Mouse (Mus musculus): Measurements from ENCODE around the gene Gsta3.
A peak's percentile ranks its signal among the peaks of the same experiment; 100 is the strongest.
"Not testable (repeated sequence)": the region's sequence is repeated elsewhere in the genome, so short reads cannot be mapped to it uniquely, and the experiment has no call there.

The Gsta3 gene

GRCm38 (mm10) chr1:21253856-21254255, 13.5 kb downstream of the Gsta3 start:
- DNase-seq (ENCODE audit: low spot score), result no peak

GRCm38 (mm10) chr1:21255625-21256345, 15.4 kb downstream of the Gsta3 start:
- no peak for DNase-seq (ENCODE audit: low spot score)

- DNase-seq (ENCODE audit: low spot score), result no peak
Measured at GRCm38 (mm10) chr1:21256391-21256790, 16.0 kb downstream of the Gsta3 start.

GRCm38 (mm10) chr1:21256871-21257270, 16.5 kb downstream of the Gsta3 start:
- no peak for DNase-seq (ENCODE audit: low spot score)

- DNase-seq (ENCODE audit: low spot score), result not testable (repeated sequence)
Measured at GRCm38 (mm10) chr1:21259981-21260380, 19.6 kb downstream of the Gsta3 start.

- no peak for DNase-seq (ENCODE audit: low spot score)
Measured at GRCm38 (mm10) chr1:21262401-21262800, 22.0 kb downstream of the Gsta3 start.

GRCm38 (mm10) chr1:21263986-21264385, 23.6 kb downstream of the Gsta3 start:
- DNase-seq (ENCODE audit: low spot score), result no peak

- DNase-seq (ENCODE audit: low spot score), result no peak
Measured at GRCm38 (mm10) chr1:21264747-21265146, 24.4 kb downstream of the Gsta3 start.

GRCm38 (mm10) chr1:21266766-21267165, 26.4 kb downstream of the Gsta3 start:
- DNase-seq (ENCODE audit: low spot score), result no peak

- DNase-seq (ENCODE audit: low spot score), result not testable (repeated sequence)
Measured at GRCm38 (mm10) chr1:21267466-21267865, 27.1 kb downstream of the Gsta3 start.

GRCm38 (mm10) chr1:21271343-21272055, 31.1 kb downstream of the Gsta3 start:
- DNase-seq (ENCODE audit: low spot score), result peak; percentile 22

- DNase-seq (ENCODE audit: low spot score), result no peak
Measured at GRCm38 (mm10) chr1:21272056-21272431, 31.7 kb downstream of the Gsta3 start.

- DNase-seq (ENCODE audit: low spot score), result no peak
Measured at GRCm38 (mm10) chr1:21273091-21273490, 32.7 kb downstream of the Gsta3 start.

- no peak for DNase-seq (ENCODE audit: low spot score)
Measured at GRCm38 (mm10) chr1:21274437-21275040, 34.1 kb downstream of the Gsta3 start.

- not testable (repeated sequence) for DNase-seq (ENCODE audit: low spot score)
Measured at GRCm38 (mm10) chr1:21275366-21275765, 35.0 kb downstream of the Gsta3 start.

GRCm38 (mm10) chr1:21276158-21276557, 35.8 kb downstream of the Gsta3 start:
- DNase-seq (ENCODE audit: low spot score), result not testable (repeated sequence)

- no peak for DNase-seq (ENCODE audit: low spot score)
Measured at GRCm38 (mm10) chr1:21280306-21280705, 39.9 kb downstream of the Gsta3 start.

- not testable (repeated sequence) for DNase-seq (ENCODE audit: low spot score)
Measured at GRCm38 (mm10) chr1:21284644-21285043, 44.3 kb downstream of the Gsta3 start.

GRCm38 (mm10) chr1:21291394-21291793, 51.0 kb downstream of the Gsta3 start:
- no peak for DNase-seq (ENCODE audit: low spot score)

- no peak for DNase-seq (ENCODE audit: low spot score)
Measured at GRCm38 (mm10) chr1:21292590-21292989, 52.2 kb downstream of the Gsta3 start.

- no peak for DNase-seq (ENCODE audit: low spot score)
Measured at GRCm38 (mm10) chr1:21296169-21296568, 55.8 kb downstream of the Gsta3 start.

GRCm38 (mm10) chr1:21298114-21298513, 57.7 kb downstream of the Gsta3 start:
- DNase-seq (ENCODE audit: low spot score), result no peak

- DNase-seq (ENCODE audit: low spot score), result no peak
Measured at GRCm38 (mm10) chr1:21299826-21300225, 59.4 kb downstream of the Gsta3 start.
